Mouse (Mus musculus) ES-E14 (cell line): ENCODE data around the gene Slc24a4. TPM values are rescaled to one million over a fixed set of nuclear protein-coding genes. Genes with fewer than 3 reads are reported as not detected.

Experiments used
- DNase-seq: peaks from one replicate; pipeline ENCODE4 v3.0.0-alpha.2; 2013; ENCODE audit warnings: low read depth, low spot score
- H3K27ac ChIP-seq: 2 replicates; pipeline ENCODE4 v1.5.1; 2012; ENCODE audit warnings: low read depth, mild to moderate bottlenecking, low read length, moderate library complexity, mixed read lengths; ENCODE audit not compliant: poor library complexity, insufficient read depth, severe bottlenecking
- H3K36me3 ChIP-seq: 2 replicates; pipeline ENCODE4 v1.6.1; 2012; ENCODE audit warnings: mild to moderate bottlenecking, low read length, moderate library complexity, mixed read lengths; ENCODE audit not compliant: control insufficient read depth, poor library complexity, insufficient read depth, severe bottlenecking
- H3K4me1 ChIP-seq, 2 experiments: fragments of 150-350 bp in 1 of 2; sonication (generic) in 1 of 2; 2 replicates each; pipeline ENCODE4 v1.6.1; 2012; ENCODE audit warnings: low read length in 2 of 2, mild to moderate bottlenecking in 1 of 2, mixed read lengths in 1 of 2; ENCODE audit not compliant: control insufficient read depth in 2 of 2, insufficient read depth in 2 of 2, poor library complexity in 1 of 2
- H3K4me3 ChIP-seq, 2 experiments: fragments of 150-350 bp in 1 of 2; sonication (generic) in 1 of 2; 2 replicates each; pipeline ENCODE4 v1.5.1; 2012; ENCODE audit warnings: low read length in 2 of 2, low read depth in 1 of 2, mild to moderate bottlenecking in 1 of 2, mixed read lengths in 1 of 2; ENCODE audit not compliant: insufficient read depth in 1 of 2, poor library complexity in 1 of 2, severe bottlenecking in 1 of 2
- H3K9ac ChIP-seq: 2 replicates; pipeline ENCODE4 v1.6.1; 2012; ENCODE audit warnings: low read depth, mild to moderate bottlenecking, low read length, mixed read lengths; ENCODE audit not compliant: poor library complexity, insufficient read depth, severe bottlenecking
- H3K9me3 ChIP-seq: fragments of 150-350 bp; sonication (generic); 2 replicates; pipeline ENCODE4 v1.6.1; 2012; ENCODE audit warnings: low read depth, mild to moderate bottlenecking, low read length; ENCODE audit not compliant: control insufficient read depth, insufficient read depth
- CHD2 ChIP-seq: IDR thresholded peaks from 2 replicates; pipeline ENCODE4 v1.6.1; 2014; ENCODE audit warnings: mild to moderate bottlenecking, low read depth, low read length, inconsistent platforms
- HCFC1 ChIP-seq: IDR thresholded peaks from 2 replicates; pipeline ENCODE4 v1.6.1; 2012; ENCODE audit warnings: low read length, inconsistent platforms, borderline replicate concordance; ENCODE audit not compliant: insufficient read depth
- MAFK ChIP-seq: IDR thresholded peaks from 2 replicates; pipeline ENCODE4 v1.6.1; 2014; ENCODE audit warnings: mild to moderate bottlenecking, low read depth, low read length, inconsistent platforms; ENCODE audit not compliant: insufficient read depth
- ZC3H11A ChIP-seq: IDR thresholded peaks from 2 replicates; pipeline ENCODE4 v1.6.1; 2012; ENCODE audit warnings: low read depth, mild to moderate bottlenecking, inconsistent platforms, low read length, borderline replicate concordance
- ZNF384 ChIP-seq: IDR thresholded peaks from 2 replicates; pipeline ENCODE4 v1.6.1; 2012; ENCODE audit warnings: low read depth, low read length, inconsistent platforms
- in situ Hi-C, 2 experiments: fragments of 600-800 bp; cut with MboI; formaldehyde crosslinking; loops; one replicate each; pipeline ENCODE4 v1.15.1; 2025; ENCODE audit warnings: low sequenced_read_pairs in 2 of 2, inconsistent platforms in 1 of 2; ENCODE audit not compliant: unreplicated experiment in 2 of 2
- total RNA-seq: library from RNA; depleted of rRNA; stranded (reverse); fragments of 300-350 nt; gene quantifications from 2 replicates; pipeline ENCODE4 v1.2.3, GENCODE M21; 2012

Gene Slc24a4
- total RNA-seq, 1 experiment, result 0.27 TPM

- TF ChIP-seq ZNF384 (no peak), ZC3H11A (no peak), CHD2 (no peak), HCFC1 (no peak), MAFK (no peak)
- no peak for DNase-seq
- in situ Hi-C loops, result no loop called here
- Histone ChIP-seq H3K27ac (no peak overlapping the region), H3K9me3 (no peaks in the 10 kb centered on the region), H3K9ac (no peak overlapping the region), H3K4me1 (no peaks in the 10 kb centered on the region), H3K36me3 (no peaks in the 10 kb centered on the region), H3K4me3 (no peak overlapping the region)
Observed at GRCm38 (mm10) chr12:102105990-102106389, 22.5 kb upstream of the Slc24a4 start.

GRCm38 (mm10) chr12:102108851-102109250 lies 19.7 kb upstream of the Slc24a4 start:
- H3K27ac ChIP-seq, result no peak overlapping the region
- no peak overlapping the region for H3K4me3 ChIP-seq
- TF ChIP-seq ZC3H11A (no peak), HCFC1 (no peak), ZNF384 (no peak), CHD2 (no peak), MAFK (no peak)
- no peaks in the 10 kb centered on the region for H3K36me3 ChIP-seq
- no peaks in the 10 kb centered on the region; a peak in 1 of 4 replicates for H3K4me1 ChIP-seq
- in situ Hi-C loops, result no loop called here
- DNase-seq, result no peak
- H3K9me3 ChIP-seq, result no peaks in the 10 kb centered on the region
- no peak overlapping the region for H3K9ac ChIP-seq

DNA sequence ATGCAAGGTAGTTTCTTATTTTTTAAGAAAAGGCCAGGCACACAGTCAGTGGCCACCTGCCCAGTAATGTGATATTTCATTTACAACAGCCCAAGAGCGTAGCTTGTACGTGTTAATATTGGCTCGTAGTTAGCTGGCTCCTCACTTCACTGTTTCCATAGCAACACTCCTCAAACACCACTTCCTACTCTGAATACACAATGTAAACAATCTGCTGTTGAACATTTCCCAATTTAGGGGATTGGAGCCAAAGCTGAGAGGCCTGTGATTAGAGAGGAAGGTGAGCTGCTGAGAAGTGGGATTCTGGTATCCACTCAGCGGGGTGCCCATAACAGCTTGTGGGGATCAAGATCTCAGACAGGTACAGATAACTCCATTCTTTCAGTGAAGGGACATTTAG lies 16.0 kb upstream of the Slc24a4 start:
- H3K4me3 ChIP-seq, result no peak overlapping the region
- no peaks in the 10 kb centered on the region for H3K36me3 ChIP-seq
- no peaks in the 10 kb centered on the region for H3K9me3 ChIP-seq
- H3K27ac ChIP-seq, result no peak overlapping the region
- H3K9ac ChIP-seq, result no peak overlapping the region
- TF ChIP-seq HCFC1 (no peak), MAFK (no peak), CHD2 (no peak), ZNF384 (no peak), ZC3H11A (no peak)
- in situ Hi-C loops, result no loop called here
- no peak for DNase-seq
- H3K4me1 ChIP-seq, result no peaks in the 10 kb centered on the region; a peak in 1 of 4 replicates

DNA sequence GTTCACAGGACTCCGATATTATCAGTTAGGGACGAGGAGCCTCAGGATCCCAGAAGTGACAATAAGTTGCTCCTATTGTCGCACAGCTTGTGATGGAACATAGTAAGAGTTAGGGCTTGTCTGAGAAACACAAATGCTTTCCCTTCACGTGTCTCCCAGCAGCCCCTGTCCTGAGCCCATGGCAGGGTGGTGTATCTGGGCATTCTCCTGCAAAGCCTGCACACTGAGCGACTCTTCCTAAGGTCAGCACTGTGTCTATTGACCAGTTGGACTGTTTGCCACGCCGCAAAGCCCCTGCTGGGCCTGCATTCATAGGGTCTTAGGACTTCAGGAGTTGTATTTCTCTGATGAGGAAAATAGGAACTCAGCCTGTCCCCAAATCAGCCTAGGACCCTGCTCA lies 15.6 kb upstream of the Slc24a4 start:
- in situ Hi-C loops, result no loop called here
- Histone ChIP-seq H3K36me3 (no peaks in the 10 kb centered on the region), H3K9ac (no peak overlapping the region), H3K27ac (no peak overlapping the region), H3K4me1 (no peaks in the 10 kb centered on the region; a peak in 1 of 4 replicates), H3K9me3 (no peaks in the 10 kb centered on the region), H3K4me3 (no peak overlapping the region)
- no peak for DNase-seq
- TF ChIP-seq HCFC1, result no peak
- TF ChIP-seq MAFK, result no peak
- TF ChIP-seq ZC3H11A, result no peak
- TF ChIP-seq ZNF384, result no peak
- no peak for TF ChIP-seq CHD2

GRCm38 (mm10) chr12:102113391-102113790 lies 15.1 kb upstream of the Slc24a4 start:
- H3K9me3 ChIP-seq, result no peaks in the 10 kb centered on the region
- H3K4me3 ChIP-seq, result no peak overlapping the region
- H3K36me3 ChIP-seq, result no peaks in the 10 kb centered on the region
- in situ Hi-C loops, result no loop called here
- TF ChIP-seq CHD2, result no peak
- TF ChIP-seq ZNF384, result no peak
- TF ChIP-seq HCFC1, result no peak
- no peak for TF ChIP-seq ZC3H11A
- TF ChIP-seq MAFK, result no peak
- H3K4me1 ChIP-seq, result no peaks in the 10 kb centered on the region; a peak in 1 of 4 replicates
- no peak overlapping the region for H3K27ac ChIP-seq
- no peak overlapping the region for H3K9ac ChIP-seq
- no peak for DNase-seq
